8 mouse cellular contexts compared by ENCODE assay signal in genomic region chr3:37420072-37420471, GRCm38 (mm10). TPM values are rescaled to one million over a fixed set of nuclear protein-coding genes. Genes with fewer than 3 reads are reported as not detected.
A peak's percentile ranks its signal among the peaks of the same experiment; 100 is the strongest.
DNase-seq lines count a peak whose midpoint lies in the region; ATAC-seq and TF ChIP-seq lines count a peak whose summit lies in the region.

TSS of gene Nudt6 (minus strand) at chr3:37420211.

- peaks cover 3% of the 10 kb centered on the region; the same call in 1 of the 2 replicates for H3K36me3 ChIP-seq in embryonic facial prominence, embryonic 13.5 days
- no peaks in the 10 kb centered on the region for H3K36me3 ChIP-seq in heart, adult 2 months (ENCODE audit: control insufficient read depth, insufficient read depth, low read length)
- no peaks in the 10 kb centered on the region for H3K36me3 ChIP-seq in limb, embryonic 13.5 days
- no peaks in the 10 kb centered on the region for H3K36me3 ChIP-seq in midbrain, embryonic 16.5 days (ENCODE audit: control insufficient read depth, insufficient read depth, low read length)

- peak within 1 kb of the TSS; percentile 89 for H3K4me2 ChIP-seq in embryonic facial prominence, embryonic 13.5 days
- peak within 1 kb of the TSS; percentile 88 for H3K4me2 ChIP-seq in limb, embryonic 13.5 days (replicated peaks)
- H3K4me2 ChIP-seq in midbrain, embryonic 16.5 days (ENCODE audit: low read length) = peak within 1 kb of the TSS; percentile 95

- no peaks in the 10 kb centered on the region for H3K9me3 ChIP-seq in embryonic facial prominence, embryonic 13.5 days
- H3K9me3 ChIP-seq in limb, embryonic 13.5 days = no peaks in the 10 kb centered on the region
- H3K9me3 ChIP-seq in midbrain, embryonic 16.5 days (replicated peaks; ENCODE audit: control insufficient read depth, low read length, poor library complexity, severe bottlenecking) = no peaks in the 10 kb centered on the region

- DNase-seq in 3134 (ENCODE audit: extremely low read depth, insufficient read length, low spot score) = peak; percentile 95
- DNase-seq in adrenal gland, postnatal 36 days = peak; percentile 92 to 94
- DNase-seq in heart, adult 2 months = peak; percentile 92 to 94
- DNase-seq in kidney, adult 8-10 months = peak; percentile 83 to 91
- DNase-seq in spleen, postnatal 10 days (ENCODE audit: low spot score in 2 of 2) = peak; percentile 89 to 93

- H3K79me2 ChIP-seq in heart, adult 2 months (replicated peaks; ENCODE audit: control insufficient read depth, insufficient read depth, low read length) = no peaks in the 10 kb centered on the region; the same call in 1 of the 2 replicates

- intact Hi-C loops in heart, adult 2 months (cut with DNase I) = no loop called here

- peaks cover 17% of the 10 kb centered on the region for H3K4me1 ChIP-seq in embryonic facial prominence, embryonic 13.5 days
- no peaks in the 10 kb centered on the region; the same call in 1 of the 2 replicates for H3K4me1 ChIP-seq in heart, adult 2 months (ENCODE audit: control insufficient read depth, insufficient read depth, low read length)
- H3K4me1 ChIP-seq in limb, embryonic 13.5 days = peaks cover 17% of the 10 kb centered on the region
- H3K4me1 ChIP-seq in midbrain, embryonic 16.5 days (ENCODE audit: control insufficient read depth, insufficient read depth, low read length) = peaks cover 24% of the 10 kb centered on the region

- under 1% methylated on average over 50 of the region's 50 CpGs for WGBS in embryonic facial prominence, embryonic 13.5 days
- WGBS in heart, adult 2 months = under 1% methylated on average over 50 of the region's 50 CpGs
- WGBS in limb, embryonic 13.5 days = under 1% methylated on average over 50 of the region's 50 CpGs
- WGBS in midbrain, embryonic 16.5 days = under 1% methylated on average over 50 of the region's 50 CpGs

- H3K27ac ChIP-seq in embryonic facial prominence, embryonic 13.5 days = peak within 1 kb of the TSS; percentile 88
- H3K27ac ChIP-seq in heart, adult 2 months = peak within 1 kb of the TSS; percentile 94
- peak within 1 kb of the TSS; percentile 92 for H3K27ac ChIP-seq in limb, embryonic 13.5 days
- peak within 1 kb of the TSS; percentile 93 for H3K27ac ChIP-seq in midbrain, embryonic 16.5 days (ENCODE audit: low read length)

- TF ChIP-seq EP300 in heart, adult 2 months (IDR thresholded peaks at IDR 0.05; ENCODE audit: insufficient read depth, low read depth, low read length) = no peak

- TF ChIP-seq POLR2A in heart, adult 2 months (IDR thresholded peaks at IDR 0.05; ENCODE audit: insufficient read depth, low read depth, low read length) = peak; percentile 33; the same call in 1 of the 2 replicates

- H3K4me3 ChIP-seq in embryonic facial prominence, embryonic 13.5 days = peak within 1 kb of the TSS; percentile 88
- H3K4me3 ChIP-seq in heart, adult 2 months = peak within 1 kb of the TSS; percentile 96
- peak within 1 kb of the TSS; percentile 92 for H3K4me3 ChIP-seq in limb, embryonic 13.5 days
- H3K4me3 ChIP-seq in midbrain, embryonic 16.5 days (ENCODE audit: low read depth, low read length) = peak within 1 kb of the TSS; percentile 95

- no peak for TF ChIP-seq CTCF in heart, adult 2 months (IDR thresholded peaks at IDR 0.05)

- peak; percentile 87 for ATAC-seq in embryonic facial prominence, embryonic 13.5 days (ENCODE audit: insufficient number of reproducible peaks, insufficient read depth, low FRiP score, low TSS enrichment, low read depth)
- peak; percentile 85 for ATAC-seq in limb, embryonic 13.5 days (ENCODE audit: low FRiP score, low read depth)
- peak; percentile 91 for ATAC-seq in midbrain, embryonic 16.5 days

- peak within 1 kb of the TSS; percentile 89 for H3K9ac ChIP-seq in embryonic facial prominence, embryonic 13.5 days
- peak within 1 kb of the TSS; percentile 70 for H3K9ac ChIP-seq in heart, adult 2 months (ENCODE audit: low read depth, low read length)
- peak within 1 kb of the TSS; percentile 86 for H3K9ac ChIP-seq in limb, embryonic 13.5 days
- peak within 1 kb of the TSS; percentile 82 for H3K9ac ChIP-seq in midbrain, embryonic 16.5 days (ENCODE audit: low read depth, low read length)

- H3K27me3 ChIP-seq in embryonic facial prominence, embryonic 13.5 days = no peaks in the 10 kb centered on the region
- no peaks in the 10 kb centered on the region for H3K27me3 ChIP-seq in heart, adult 2 months (ENCODE audit: control insufficient read depth, insufficient read depth, low read length)
- no peaks in the 10 kb centered on the region for H3K27me3 ChIP-seq in limb, embryonic 13.5 days
- no peaks in the 10 kb centered on the region for H3K27me3 ChIP-seq in midbrain, embryonic 16.5 days (ENCODE audit: control insufficient read depth, insufficient read depth, low read depth, low read length)

RNA-seq across cellular contexts. Expression of gene Nudt6, which starts in this region (rescaled TPM):
- 10 to 100 TPM; 15.3 to 25.7 TPM for total RNA-seq in adrenal gland, postnatal 36 days (2021)
- 4.7 and 6.5 TPM in 2 replicates for polyA plus RNA-seq in embryonic facial prominence, embryonic 13.5 days (2015; fragmentation: Nextera tagmentation; extraction: Ambion mirVana)
- total RNA-seq in heart, adult 2 months (2021) = 10 to 100 TPM; 26.6 to 32.1 TPM
- 34.5 and 37.3 TPM in 2 replicates for polyA plus RNA-seq in heart, adult 2 months (2012; rRNA removed)
- 4.5 and 5.2 TPM in 2 replicates for polyA plus RNA-seq in limb, embryonic 13.5 days (2015; fragmentation: Nextera tagmentation; extraction: Ambion mirVana)
- polyA plus RNA-seq in midbrain, embryonic 16.5 days (2015; fragmentation: Nextera tagmentation; extraction: Ambion mirVana) = 7.5 and 7.9 TPM in 2 replicates

Comparison
In these comparisons a context has a peak if more than half of its experiments do, and no peak if none do; other contexts are left out.
1. Peak in every context shown above with its lines: DNase-seq, ATAC-seq, H3K4me3 ChIP-seq and H3K27ac ChIP-seq.